Mouse (Mus musculus) megakaryocyte, embryonic 14.5 days (primary cell): Measurements from ENCODE around the gene H1foo.

ENCODE experiments used
- FLI1 ChIP-seq: IDR thresholded peaks from 2 replicates; pipeline ENCODE4 v1.6.1; 2012; ENCODE audit warnings: low read length, inconsistent platforms, mixed read lengths
- GATA1 ChIP-seq: IDR thresholded peaks from 3 replicates; pipeline ENCODE4 v1.6.1; 2012; ENCODE audit warnings: mixed read lengths, low read length, inconsistent platforms, borderline replicate concordance

GRCm38 (mm10) chr6:115927292-115928242 lies 17.2 kb upstream of the H1foo start:
- no peak for TF ChIP-seq FLI1
- TF ChIP-seq GATA1, result no peak
